Mouse (Mus musculus) common myeloid progenitor, adult 5-6 weeks (primary cell): Measurements from ENCODE around the gene Olfr768. TPM values are rescaled to one million over a fixed set of nuclear protein-coding genes. Genes with fewer than 3 reads are reported as not detected.
"Not testable (repeated sequence)": the region's sequence is repeated elsewhere in the genome, so short reads cannot be mapped to it uniquely, and the experiment has no call there.

Source experiments
- ATAC-seq: replicated peaks from 2 replicates; pipeline ENCODE4 v1.8.0; 2016; ENCODE audit warnings: low read depth, mild to moderate bottlenecking, moderate TSS enrichment, inconsistent platforms; ENCODE audit not compliant: poor library complexity, severe bottlenecking
- total RNA-seq: library from RNA; stranded (forward); fragments of 200-1000, 187-1606 nt; gene quantifications from 2 replicates; pipeline ENCODE4 v1.2.3, GENCODE M21; 2017

Olfr768 gene
- not detected in 2 replicates for total RNA-seq

DNA sequence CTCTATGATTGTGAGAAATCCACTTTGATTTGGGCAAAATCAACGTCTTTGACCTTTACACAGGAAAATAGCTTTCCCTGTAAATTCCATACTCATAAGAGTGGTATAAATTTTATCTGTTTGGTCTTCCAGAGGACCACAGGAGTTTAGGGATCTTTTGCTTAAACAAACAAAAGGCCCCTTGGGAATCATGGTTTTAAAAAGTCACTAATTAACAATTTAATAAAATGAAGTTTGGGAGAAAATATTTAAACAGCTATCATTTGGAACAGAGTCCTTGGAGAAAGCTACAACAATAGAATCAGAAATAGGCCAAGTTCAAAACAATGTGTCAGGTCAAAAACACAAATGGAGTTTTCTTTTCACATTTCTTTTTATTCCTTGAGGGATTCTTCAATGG is at the start of gene Olfr768:
Gene Olfr768, minus strand, starts transcription at position 101 of the 400 bp plus-strand sequence.
- no peak for ATAC-seq

DNA sequence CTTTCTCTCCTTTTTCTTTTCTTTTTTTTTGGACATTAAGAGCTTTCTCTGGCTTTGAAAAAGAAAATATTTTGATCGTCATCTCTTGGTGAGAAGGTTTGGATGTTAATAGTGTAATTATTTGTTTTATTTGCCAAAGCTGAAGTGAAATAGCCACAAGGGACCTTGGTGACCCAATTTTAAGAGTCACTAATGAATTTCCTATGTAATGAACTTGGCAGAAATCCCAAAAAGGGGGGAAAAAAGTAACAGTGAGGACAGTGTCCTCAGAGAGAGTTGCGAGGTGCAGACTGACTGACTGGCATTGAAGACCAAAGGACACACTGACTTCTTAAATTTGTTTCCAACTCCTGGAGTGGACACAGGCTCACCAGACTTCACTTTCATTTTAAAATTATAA is 39.7 kb upstream of the Olfr768 start, which contains the start of gene Olfr770:
Gene Olfr770, minus strand, starts transcription at position 101 of the 400 bp plus-strand sequence.
- no peak for ATAC-seq

DNA sequence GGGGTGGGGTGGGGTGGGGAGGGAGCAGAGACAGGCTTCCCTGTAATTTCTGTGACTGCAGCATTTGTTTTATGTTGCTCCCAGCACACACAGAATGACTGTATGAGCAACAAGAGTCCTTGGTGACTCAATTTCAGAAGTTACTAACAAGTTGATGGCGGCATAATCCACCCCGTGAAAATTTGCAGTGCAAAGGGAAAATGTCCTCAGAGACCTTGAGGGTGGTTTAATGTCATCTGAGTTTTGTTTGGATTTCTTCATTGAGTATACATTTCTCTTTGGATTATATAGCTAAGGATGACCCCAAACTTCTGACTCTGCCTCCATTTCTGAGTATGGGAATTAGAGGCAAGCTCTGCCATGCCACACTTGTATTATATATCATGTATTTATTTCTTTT is 18.6 kb upstream of the Olfr768 start, which contains the start of gene Olfr769:
Gene Olfr769, minus strand, starts transcription at position 101 of the 400 bp plus-strand sequence.
- ATAC-seq: no peak

DNA sequence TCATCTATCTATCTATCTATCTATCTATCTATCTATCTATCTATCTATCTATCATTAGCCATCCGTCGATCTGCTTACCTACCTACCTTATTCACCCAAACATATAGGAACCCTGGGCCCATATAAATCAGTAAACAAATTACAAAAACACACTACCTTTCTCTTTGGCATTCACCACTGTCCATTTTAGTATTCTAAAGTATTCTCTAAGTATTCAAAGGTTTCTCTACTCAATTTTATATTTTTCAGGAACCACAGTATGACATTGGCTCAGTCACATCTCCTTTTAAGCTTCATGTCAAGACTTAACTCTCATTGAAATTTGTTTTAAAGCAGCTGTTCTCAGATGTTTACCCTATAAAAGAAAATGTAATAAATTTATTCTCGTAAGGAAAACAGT is 16.0 kb upstream of the Olfr768 start:
- ATAC-seq: peak; percentile 64

DNA sequence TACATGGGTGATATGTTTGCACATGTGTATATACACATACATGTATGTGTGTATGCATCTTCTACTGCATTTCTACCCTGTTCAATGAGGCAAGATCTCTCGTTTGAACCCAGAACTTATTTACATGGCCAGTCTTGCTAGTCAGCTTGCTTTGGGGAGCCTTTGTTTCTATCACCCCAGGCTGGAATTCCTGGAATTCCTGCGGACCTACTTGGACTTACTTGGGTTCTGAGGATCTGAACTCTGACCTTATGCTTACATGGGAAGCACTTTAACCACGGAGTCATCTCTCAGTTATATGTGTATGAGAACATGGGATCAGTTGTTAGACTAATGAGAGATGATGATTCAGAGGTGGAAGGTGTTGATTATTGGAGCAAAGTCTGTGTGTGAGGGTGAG is 2.1 kb upstream of the Olfr768 start:
- ATAC-seq: no peak

DNA sequence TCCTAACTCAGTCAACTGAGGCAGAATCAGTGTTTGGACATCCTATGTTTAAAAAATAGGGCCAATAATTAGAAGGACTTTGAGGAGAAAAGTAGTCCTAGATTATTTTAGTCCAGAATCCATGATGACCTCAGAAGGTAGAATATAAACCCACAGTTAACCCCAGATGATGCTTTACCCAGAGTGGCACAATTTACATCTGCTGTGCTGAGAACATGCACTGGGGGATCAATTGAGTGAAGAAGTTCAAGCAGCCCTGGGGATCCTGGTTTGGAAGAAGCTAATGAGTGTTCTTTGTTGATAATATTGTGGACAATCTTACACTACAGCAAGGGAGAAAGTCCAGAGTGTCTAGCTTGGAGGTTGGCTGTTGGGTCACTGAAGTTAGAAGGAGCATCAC is 16.4 kb downstream of the Olfr768 start, which contains the start of gene Olfr767:
Gene Olfr767, minus strand, starts transcription at position 101 of the 400 bp plus-strand sequence.
- not testable (repeated sequence) for ATAC-seq

DNA sequence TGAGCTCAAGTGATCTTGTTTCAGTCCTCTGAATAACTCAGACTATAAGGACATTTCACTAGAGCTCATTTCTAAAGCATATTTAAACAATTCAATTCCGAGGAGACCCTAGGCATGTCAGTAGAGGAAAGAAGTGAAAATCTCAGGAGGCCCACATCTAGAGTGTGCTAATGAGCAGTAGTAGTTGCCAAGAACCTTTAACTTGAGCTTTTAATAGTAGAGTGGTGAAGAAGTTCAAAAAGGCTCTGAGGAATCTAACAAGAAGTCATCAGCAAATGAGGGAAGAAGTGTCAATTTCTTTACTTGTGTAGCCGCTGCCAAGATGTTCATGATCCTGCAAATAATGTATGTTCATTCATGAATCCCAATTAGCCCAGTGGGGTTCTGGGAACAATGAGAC is 30.3 kb downstream of the Olfr768 start, which contains the start of gene Olfr766-ps1:
Gene Olfr766-ps1, minus strand, starts transcription at position 101 of the 400 bp plus-strand sequence.
- no peak for ATAC-seq

DNA sequence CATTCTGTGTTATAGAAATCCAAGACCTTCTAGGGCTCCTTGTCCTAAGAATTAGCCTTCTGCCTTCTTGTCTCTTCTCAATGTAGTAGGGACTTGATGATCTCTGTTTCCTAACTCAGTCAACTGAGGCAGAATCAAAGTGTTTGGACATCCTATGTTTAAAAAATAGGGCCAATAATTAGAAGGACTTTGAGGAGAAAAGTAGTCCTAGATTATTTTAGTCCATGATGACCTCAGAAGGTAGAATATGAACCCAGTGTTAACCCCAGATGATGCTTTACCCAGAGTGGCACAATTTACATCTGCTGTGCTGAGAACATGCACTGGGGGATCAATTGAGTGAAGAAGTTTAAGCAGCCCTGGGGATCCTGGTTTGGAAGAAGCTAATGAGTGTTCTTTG is 49.3 kb downstream of the Olfr768 start, which contains the start of gene Olfr765:
Gene Olfr765, minus strand, starts transcription at position 101 of the 400 bp plus-strand sequence.
- ATAC-seq: not testable (repeated sequence)

Other genes starting within 250 kb of the Olfr768 start
- 0.39 TPM in 1 of 2 replicates, not detected in the other for gene Gdf11, start 207.7 kb downstream of the Olfr768 start, total RNA-seq
- 38.5 and 39.6 TPM in 2 replicates for gene Cd63, start 198.4 kb downstream of the Olfr768 start, total RNA-seq
- 2.7 and 7.7 TPM in 2 replicates for gene Rdh5, start 176.5 kb downstream of the Olfr768 start, total RNA-seq
- 95.3 and 109 TPM in 2 replicates for gene Bloc1s1, start 175.3 kb downstream of the Olfr768 start, total RNA-seq
- gene Itga7, start 165.6 kb downstream of the Olfr768 start, total RNA-seq: not detected in 2 replicates
- not detected in 2 replicates for gene Mettl7b, start 138.4 kb downstream of the Olfr768 start, total RNA-seq
- gene Olfr9, start 109.9 kb downstream of the Olfr768 start, total RNA-seq: not detected in 2 replicates
- not detected in 2 replicates for gene Olfr763, start 88.6 kb downstream of the Olfr768 start, total RNA-seq
- not detected in 2 replicates for gene Olfr764-ps1, start 59.5 kb downstream of the Olfr768 start, total RNA-seq
- gene Olfr765, start 49.4 kb downstream of the Olfr768 start, total RNA-seq: not detected in 2 replicates
- not detected in 2 replicates for gene Olfr766-ps1, start 30.4 kb downstream of the Olfr768 start, total RNA-seq
- not detected in 2 replicates for gene Olfr767, start 16.5 kb downstream of the Olfr768 start, total RNA-seq
- not detected in 2 replicates for gene Olfr769, start 18.5 kb upstream of the Olfr768 start, total RNA-seq
- gene Olfr770, start 39.6 kb upstream of the Olfr768 start, total RNA-seq: not detected in 2 replicates
- gene Olfr771, start 65.4 kb upstream of the Olfr768 start, total RNA-seq: not detected in 2 replicates
- gene Olfr772, start 78.5 kb upstream of the Olfr768 start, total RNA-seq: not detected in 2 replicates
- gene Olfr773, start 88.0 kb upstream of the Olfr768 start, total RNA-seq: not detected in 2 replicates
- not detected in 2 replicates for gene Olfr774, start 136.8 kb upstream of the Olfr768 start, total RNA-seq
- gene Olfr775, start 149.0 kb upstream of the Olfr768 start, total RNA-seq: not detected in 2 replicates
- not detected in 2 replicates for gene Olfr776, start 159.8 kb upstream of the Olfr768 start, total RNA-seq
- not detected in 2 replicates for gene Olfr777, start 172.1 kb upstream of the Olfr768 start, total RNA-seq
- not detected in 2 replicates for gene Olfr780, start 218.7 kb upstream of the Olfr768 start, total RNA-seq
- not detected in 2 replicates for gene Olfr781, start 229.5 kb upstream of the Olfr768 start, total RNA-seq
- not detected in 2 replicates for gene Olfr782, start 249.5 kb upstream of the Olfr768 start, total RNA-seq